ENCODE assay signal across 21 mouse cellular contexts in the genomic region with DNA sequence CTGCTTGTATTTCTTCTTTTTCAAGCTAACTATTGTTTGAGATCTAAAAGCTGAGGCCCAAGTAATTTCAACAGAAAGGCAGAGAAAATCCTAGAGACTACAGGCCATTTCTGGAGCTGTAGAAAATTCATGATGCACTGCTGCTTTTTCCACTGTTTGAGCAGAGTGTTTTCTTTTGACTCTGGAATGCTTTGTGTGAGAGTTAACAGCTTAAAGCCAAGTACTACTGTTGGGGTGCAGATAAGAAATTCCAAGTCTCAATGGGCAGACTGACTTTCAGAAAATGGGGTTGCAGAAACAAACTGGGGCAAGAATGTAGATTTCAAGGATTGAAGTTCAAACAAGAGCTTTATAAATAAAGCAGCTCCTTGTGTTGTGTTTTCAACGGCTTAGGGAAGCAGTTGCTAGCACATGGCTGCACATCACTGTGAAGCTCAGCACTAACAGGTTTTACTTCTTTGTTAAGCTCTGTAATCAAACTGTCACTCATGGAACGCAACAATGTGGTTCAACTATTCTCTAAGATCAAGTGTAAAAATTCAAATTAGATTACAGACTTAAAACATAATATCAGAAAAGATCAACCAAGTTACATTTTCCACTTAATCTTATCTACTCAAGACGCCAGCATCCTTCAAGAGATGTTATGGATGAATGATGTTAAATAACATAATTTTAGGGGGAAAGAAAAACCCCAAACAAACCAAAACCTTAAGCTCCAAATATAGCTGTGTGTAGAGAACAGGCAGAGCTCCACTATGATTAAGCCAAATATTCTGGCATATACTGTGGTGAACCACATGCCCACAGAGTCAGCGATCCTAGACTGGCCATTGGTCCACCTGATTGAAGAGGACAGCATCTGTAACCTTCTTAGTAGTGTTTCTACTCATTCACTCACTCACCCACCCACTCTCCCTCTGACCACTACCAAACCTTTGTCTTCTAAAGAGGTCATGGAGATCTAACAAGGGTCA.
DNase-seq lines count a peak whose midpoint lies in the region; ATAC-seq and TF ChIP-seq lines count a peak whose summit lies in the region.
"Had no signal": no experiment of that assay in that cellular context is flagged by ENCODE, and none has a peak within 500 bp of the region (broad histone marks: within the 10 kb centered on the region; RNA-seq: fewer than 3 reads in every experiment).

No protein-coding gene starts in this region.

- no peaks in the 10 kb centered on the region for H3K27me3 ChIP-seq in forebrain, embryonic 16.5 days (replicated peaks; ENCODE audit: control insufficient read depth, insufficient read depth, low read length)
- no peaks in the 10 kb centered on the region for H3K27me3 ChIP-seq in forebrain, embryonic 12.5 days
- H3K27me3 ChIP-seq in lung, embryonic 14.5 days (ENCODE audit: insufficient read depth, low read length): no peaks in the 10 kb centered on the region
- H3K27me3 ChIP-seq: CH12.LX; embryonic facial prominence, embryonic 12.5 days; forebrain, embryonic 13.5 days; heart, embryonic 13.5 days; hindbrain, embryonic 15.5 days; Patski had no signal

- no peaks in the 10 kb centered on the region; the same call in 1 of the 2 replicates for H3K9me3 ChIP-seq in forebrain, embryonic 16.5 days (ENCODE audit: control insufficient read depth, low read length)
- H3K9me3 ChIP-seq in forebrain, embryonic 12.5 days: peaks cover 10% of the 10 kb centered on the region; the same call in 1 of the 2 replicates
- H3K9me3 ChIP-seq in lung, embryonic 14.5 days (ENCODE audit: low read depth, low read length): peaks cover 5% of the 10 kb centered on the region; the same call in 1 of the 2 replicates

- ATAC-seq in forebrain, embryonic 16.5 days: 0 out of 2 replicates have a peak, but pooled peaks have one; percentile 45
- no peak for ATAC-seq in forebrain, embryonic 12.5 days (ENCODE audit: low FRiP score)
- ATAC-seq in lung, embryonic 14.5 days (ENCODE audit: insufficient read depth): no peak
- ATAC-seq in erythroblast, adult 5-6 weeks (replicated peaks; ENCODE audit: low FRiP score, poor library complexity, severe bottlenecking): no peak
- ATAC-seq: activated CD4-positive, CD25-positive, alpha-beta regulatory T cell, adult 4 months; forebrain, embryonic 13.5 days; intestine, embryonic 16.5 days; Patski had no signal

- 55% methylated on average over 4 of the region's 4 CpGs for WGBS in forebrain, embryonic 16.5 days
- 61% methylated on average over 4 of the region's 4 CpGs for WGBS in forebrain, embryonic 12.5 days
- WGBS in lung, embryonic 14.5 days: 56% methylated on average over 4 of the region's 4 CpGs

- no peak overlapping the region for H3K4me3 ChIP-seq in forebrain, embryonic 16.5 days (replicated peaks; ENCODE audit: low read length)
- no peak overlapping the region for H3K4me3 ChIP-seq in forebrain, embryonic 12.5 days (replicated peaks)
- no peak overlapping the region for H3K4me3 ChIP-seq in lung, embryonic 14.5 days (ENCODE audit: low read depth, low read length)
- H3K4me3 ChIP-seq: embryonic facial prominence, embryonic 12.5 days; forebrain, embryonic 13.5 days; heart, embryonic 13.5 days; hindbrain, embryonic 15.5 days had no signal

- H3K4me1 ChIP-seq in forebrain, embryonic 16.5 days (replicated peaks; ENCODE audit: control insufficient read depth, insufficient read depth, low read length): no peaks in the 10 kb centered on the region
- no peaks in the 10 kb centered on the region for H3K4me1 ChIP-seq in forebrain, embryonic 12.5 days
- no peaks in the 10 kb centered on the region for H3K4me1 ChIP-seq in lung, embryonic 14.5 days (ENCODE audit: insufficient read depth)
- H3K4me1 ChIP-seq: embryonic facial prominence, embryonic 12.5 days; forebrain, embryonic 13.5 days; hindbrain, embryonic 15.5 days had no signal

- peak; percentile 16 for DNase-seq in lung, embryonic 14.5 days
- no peak for DNase-seq in lung, postnatal 14 days
- DNase-seq in lung, postnatal 36 days: peak; percentile 6
- no peak for DNase-seq in lung, adult 18-20 months
- DNase-seq: adrenal gland, postnatal 14 days; cerebellum, adult 18-20 months; cerebellum, adult 9-11 months; cerebellum, postnatal 36 days; gastrocnemius, postnatal 14 days; heart, postnatal 36 days had no signal

- no peak for TF ChIP-seq CTCF in lung, embryonic 14.5 days (IDR thresholded peaks at IDR 0.05; ENCODE audit: low read depth)

- H3K27ac ChIP-seq in forebrain, embryonic 16.5 days (ENCODE audit: low read length): no peak overlapping the region
- no peak overlapping the region for H3K27ac ChIP-seq in forebrain, embryonic 12.5 days
- H3K27ac ChIP-seq in lung, embryonic 14.5 days (ENCODE audit: low read depth): 0 out of 2 replicates have a peak overlapping the region, but pooled peaks have one; percentile 5
- H3K27ac ChIP-seq: embryonic facial prominence, embryonic 12.5 days; forebrain, embryonic 13.5 days; heart, embryonic 13.5 days; hindbrain, embryonic 15.5 days had no signal

- H3K9ac ChIP-seq in forebrain, embryonic 16.5 days (replicated peaks; ENCODE audit: low read depth, low read length): no peak overlapping the region
- no peak overlapping the region for H3K9ac ChIP-seq in forebrain, embryonic 12.5 days
- no peak overlapping the region for H3K9ac ChIP-seq in lung, embryonic 14.5 days
- H3K9ac ChIP-seq: embryonic facial prominence, embryonic 12.5 days; forebrain, embryonic 13.5 days; heart, embryonic 13.5 days; hindbrain, embryonic 15.5 days had no signal

- H3K36me3 ChIP-seq in forebrain, embryonic 16.5 days (ENCODE audit: control insufficient read depth, insufficient read depth): no peaks in the 10 kb centered on the region
- no peaks in the 10 kb centered on the region for H3K36me3 ChIP-seq in forebrain, embryonic 12.5 days (replicated peaks)
- H3K36me3 ChIP-seq in lung, embryonic 14.5 days (ENCODE audit: insufficient read depth): no peaks in the 10 kb centered on the region
- H3K36me3 ChIP-seq: embryonic facial prominence, embryonic 12.5 days; hindbrain, embryonic 15.5 days had no signal

- no peak overlapping the region for H3K4me2 ChIP-seq in forebrain, embryonic 16.5 days (ENCODE audit: low read length)
- no peak overlapping the region for H3K4me2 ChIP-seq in forebrain, embryonic 12.5 days
- H3K4me2 ChIP-seq in lung, embryonic 14.5 days: no peak overlapping the region
- H3K4me2 ChIP-seq: embryonic facial prominence, embryonic 12.5 days; forebrain, embryonic 13.5 days; heart, embryonic 13.5 days; hindbrain, embryonic 15.5 days had no signal

Comparison
In these comparisons a context has a peak if more than half of its experiments do, and no peak if none do; other contexts are left out.
1. DNase-seq: peak in lung, embryonic 14.5 days (single experiment) and lung, postnatal 36 days (single experiment); none in lung, postnatal 14 days (single experiment) and lung, adult 18-20 months (0 of 2).